Mouse (Mus musculus) frontal cortex, postnatal 14 days (tissue): ENCODE data around the gene Trip4.

Experiments used
- DNase-seq, 2 experiments: peaks; one replicate each; pipeline ENCODE4 v3.0.0; 2022; ENCODE audit warnings: low spot score in 2 of 2

Trip4 gene

DNA sequence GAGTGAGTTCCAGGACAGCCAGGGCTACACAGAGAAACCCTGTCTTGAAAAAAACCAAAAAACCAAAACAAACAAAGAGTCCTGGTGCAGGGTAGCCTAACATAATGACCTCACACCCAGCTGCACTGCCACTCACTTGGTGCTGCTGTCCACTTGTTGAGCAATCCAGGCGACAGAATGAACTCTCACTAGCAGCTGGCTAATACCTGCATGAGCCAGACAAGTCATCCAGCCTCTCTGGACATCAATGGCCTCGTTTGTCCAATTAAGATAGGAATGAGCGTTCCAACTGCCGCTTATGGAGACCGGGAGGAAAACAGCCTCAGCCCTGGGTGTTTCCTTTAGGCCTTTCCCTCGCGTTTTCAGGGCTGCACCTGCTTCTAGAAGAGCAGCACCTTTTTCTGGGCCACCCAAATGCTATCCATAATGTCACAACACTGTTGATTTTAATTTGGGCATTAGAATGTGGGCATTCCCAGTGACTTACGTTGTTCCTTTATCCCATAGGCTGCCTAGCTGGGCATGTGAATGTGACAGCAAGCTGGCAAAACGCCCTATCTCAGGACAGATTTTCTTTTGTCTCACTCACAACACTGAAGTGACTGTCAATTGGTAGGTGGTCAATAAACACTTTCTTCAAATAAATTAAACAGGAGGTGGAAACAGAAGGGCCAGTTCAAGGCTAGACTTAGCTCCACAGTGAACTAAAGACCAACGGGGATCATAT is 73.8 kb downstream of the Trip4 start:
- DNase-seq = no peak

DNA sequence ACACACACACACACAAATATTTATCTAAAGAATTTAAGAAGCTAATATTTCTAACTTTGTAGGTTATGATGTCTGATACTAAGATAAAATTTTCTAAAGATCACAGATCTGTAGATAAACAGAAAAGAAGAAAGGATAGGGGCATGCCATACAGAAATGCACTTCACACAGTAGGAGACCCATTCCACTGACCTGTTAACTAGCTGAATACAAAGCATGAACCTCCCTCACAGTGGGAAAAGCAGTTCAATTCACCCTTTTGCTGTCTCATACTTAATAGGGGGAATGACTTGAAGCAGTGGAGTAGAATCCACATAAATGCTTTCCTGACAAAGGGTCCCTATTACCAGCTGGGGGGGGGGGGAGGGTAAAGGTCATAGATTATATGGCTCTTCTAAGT is 75.0 kb downstream of the Trip4 start:
- no peak for DNase-seq

DNA sequence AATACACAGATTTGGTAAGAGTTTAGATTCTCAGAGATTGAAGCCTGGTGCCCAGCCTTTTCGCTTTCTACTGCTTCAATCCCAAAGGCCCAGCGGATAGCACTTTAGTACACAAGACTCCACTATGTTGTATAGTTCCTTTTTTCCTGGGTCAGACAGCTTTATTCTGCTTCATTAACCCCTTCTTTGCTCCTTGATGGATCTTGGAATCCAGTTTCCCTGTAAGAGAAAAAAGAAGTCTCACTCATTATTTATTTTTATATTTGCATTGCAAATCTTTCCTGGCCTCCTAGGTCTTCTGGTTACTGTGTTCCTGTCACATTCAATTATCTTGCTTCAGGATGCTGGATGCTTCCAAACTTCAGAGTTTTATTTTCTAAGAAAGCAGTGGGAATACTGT is 75.4 kb downstream of the Trip4 start:
- no peak for DNase-seq

DNA sequence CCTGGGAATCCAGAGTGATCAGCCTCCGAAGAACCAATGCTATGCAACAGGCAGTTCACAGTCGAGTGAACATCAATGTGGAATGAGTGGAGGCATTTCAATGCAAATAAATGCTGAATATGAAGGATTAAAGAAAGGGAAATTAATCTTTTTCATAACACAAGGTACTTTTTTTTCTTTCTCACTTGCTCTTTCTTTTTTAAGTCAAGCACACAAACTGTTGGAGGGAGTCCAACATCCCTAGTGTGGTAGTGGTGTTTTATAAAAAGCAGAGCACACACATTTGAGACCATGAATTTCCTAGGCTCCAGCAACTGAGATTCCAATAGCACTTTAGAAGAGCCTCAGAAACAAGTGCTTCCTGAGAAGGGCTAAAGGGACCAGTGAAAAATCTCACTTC is 76.6 kb downstream of the Trip4 start:
- no peak for DNase-seq

DNA sequence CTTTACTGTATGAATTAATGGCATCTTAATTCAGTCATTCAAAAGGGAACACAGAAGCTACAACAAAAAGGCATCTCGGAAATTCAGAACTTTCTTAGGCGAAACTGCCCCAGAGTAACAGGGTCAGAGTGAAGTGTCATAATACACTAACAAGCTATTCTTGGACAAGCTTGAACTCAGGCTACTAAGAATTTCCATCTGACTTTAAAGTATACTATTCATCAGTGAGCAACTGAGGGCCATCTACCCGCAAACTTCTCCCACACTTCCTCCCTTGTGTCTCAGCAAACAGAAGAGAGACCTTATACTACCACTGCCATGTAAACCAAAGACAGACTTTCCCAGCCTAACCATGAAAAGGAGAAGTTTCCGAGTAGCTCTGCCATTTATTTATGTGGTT is 77.4 kb downstream of the Trip4 start:
- DNase-seq = no peak

DNA sequence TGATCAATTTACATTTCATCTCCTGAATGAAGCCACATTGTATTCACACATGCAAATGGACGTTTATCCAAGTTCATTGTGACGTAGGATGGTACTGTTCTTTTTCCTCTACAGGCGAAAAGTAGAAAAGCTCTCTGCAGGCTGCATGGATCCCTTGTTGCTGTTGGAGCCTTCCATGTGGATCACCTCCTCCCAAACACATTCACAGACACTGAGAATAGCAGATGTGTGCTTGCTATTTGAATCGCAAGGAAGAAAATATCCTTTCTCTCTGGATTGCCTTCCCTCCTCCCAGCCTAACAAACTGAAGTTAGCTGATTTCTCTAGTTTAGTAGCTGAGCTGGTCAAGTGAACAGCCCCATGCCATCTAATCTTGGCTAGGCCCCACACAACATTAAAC is 78.3 kb downstream of the Trip4 start:
- DNase-seq = no peak

DNA sequence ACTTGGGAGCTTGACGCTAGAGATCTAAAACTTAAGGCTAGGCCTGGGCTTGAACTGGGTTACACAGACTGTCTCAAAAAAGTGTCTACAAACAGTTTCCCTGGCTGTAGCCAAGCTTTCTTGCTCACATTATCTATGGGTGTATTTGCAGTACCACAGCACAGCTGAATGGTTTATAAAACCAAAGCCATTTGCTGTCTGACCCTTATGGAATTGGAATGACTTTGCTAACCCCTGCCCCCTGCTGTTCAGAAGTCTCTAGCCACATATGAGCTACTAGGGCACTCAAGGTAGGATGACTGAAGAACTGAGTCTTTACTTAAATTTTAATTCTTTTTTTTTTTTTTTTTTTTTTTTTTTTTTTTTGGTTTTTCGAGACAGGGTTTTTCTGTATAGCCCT is 79.2 kb downstream of the Trip4 start:
- no peak for DNase-seq

DNA sequence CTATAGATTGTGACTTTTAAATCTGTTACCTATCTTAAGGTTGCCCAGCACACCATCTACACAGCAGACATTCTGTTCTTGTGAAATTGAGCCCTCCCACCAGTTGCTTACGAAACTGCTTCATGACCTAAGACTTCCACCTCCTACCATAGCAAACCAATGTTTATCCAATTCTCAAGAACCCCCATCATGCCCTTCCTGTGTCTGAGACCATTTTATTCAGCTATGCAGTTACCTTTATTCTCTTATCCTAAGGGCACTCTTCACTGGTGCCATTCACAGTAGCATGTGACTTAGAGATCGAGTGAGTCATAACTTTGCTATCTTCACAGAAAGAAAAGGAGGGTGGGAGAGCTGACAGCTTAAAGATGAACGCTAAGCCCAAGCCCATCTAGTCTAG is 80.1 kb downstream of the Trip4 start:
- DNase-seq = no peak

DNA sequence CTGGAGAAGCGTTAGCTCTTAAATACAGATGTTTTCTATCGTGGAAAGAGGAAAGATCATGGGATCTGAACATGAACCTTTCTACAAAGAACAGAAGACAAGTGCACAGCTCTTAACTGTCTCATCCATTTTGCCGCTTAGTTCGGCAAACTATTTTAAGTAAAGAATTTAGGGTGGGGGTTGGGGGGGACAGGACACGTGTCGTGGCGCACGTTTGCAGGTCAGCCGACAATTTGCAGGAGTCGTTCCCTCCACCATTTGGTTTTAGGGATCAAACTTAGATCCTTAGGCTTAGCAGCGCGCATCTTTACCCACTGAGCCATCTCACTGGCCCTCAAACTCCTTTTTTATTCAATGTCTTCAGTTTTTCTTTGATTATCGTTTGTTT is 80.6 kb downstream of the Trip4 start:
- no peak for DNase-seq

DNA sequence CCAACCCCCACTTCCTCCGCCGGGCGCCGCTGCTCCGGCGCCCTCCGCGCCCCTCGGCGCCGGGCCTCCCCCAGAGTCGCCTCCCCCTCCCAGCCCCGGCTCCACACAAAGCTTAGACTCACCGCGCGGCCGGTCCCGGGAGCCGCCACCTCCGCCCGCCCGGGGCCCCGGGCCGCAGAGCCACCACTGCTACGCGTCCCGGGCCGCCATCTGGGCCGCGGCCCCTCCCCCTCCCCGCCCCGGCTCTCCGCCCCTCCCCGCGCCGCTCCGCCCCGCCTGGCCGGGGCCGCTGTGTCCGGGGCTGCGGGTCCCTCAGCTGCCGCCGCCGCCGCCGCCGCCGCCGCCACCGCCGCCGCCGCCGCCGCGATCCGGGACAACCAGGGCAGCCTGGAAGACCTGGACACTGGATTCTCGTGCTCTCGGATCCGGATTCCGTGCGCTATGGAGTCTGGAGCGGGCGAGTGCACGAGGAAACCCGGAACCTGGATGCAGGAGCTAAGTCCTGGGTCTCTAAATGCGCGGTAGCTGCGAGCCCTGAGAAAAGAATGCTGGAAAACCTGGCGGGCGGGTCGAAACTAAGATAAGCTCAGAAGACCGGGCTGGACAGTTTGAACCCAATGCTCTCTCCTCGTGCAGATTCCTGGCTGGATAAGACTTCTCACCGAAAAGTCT is 81.1 kb downstream of the Trip4 start, which contains the start of gene Zfp609:
Gene Zfp609, minus strand, starts transcription at position 221 of the 672 bp plus-strand sequence.
- peak; percentile 88 for DNase-seq

DNA sequence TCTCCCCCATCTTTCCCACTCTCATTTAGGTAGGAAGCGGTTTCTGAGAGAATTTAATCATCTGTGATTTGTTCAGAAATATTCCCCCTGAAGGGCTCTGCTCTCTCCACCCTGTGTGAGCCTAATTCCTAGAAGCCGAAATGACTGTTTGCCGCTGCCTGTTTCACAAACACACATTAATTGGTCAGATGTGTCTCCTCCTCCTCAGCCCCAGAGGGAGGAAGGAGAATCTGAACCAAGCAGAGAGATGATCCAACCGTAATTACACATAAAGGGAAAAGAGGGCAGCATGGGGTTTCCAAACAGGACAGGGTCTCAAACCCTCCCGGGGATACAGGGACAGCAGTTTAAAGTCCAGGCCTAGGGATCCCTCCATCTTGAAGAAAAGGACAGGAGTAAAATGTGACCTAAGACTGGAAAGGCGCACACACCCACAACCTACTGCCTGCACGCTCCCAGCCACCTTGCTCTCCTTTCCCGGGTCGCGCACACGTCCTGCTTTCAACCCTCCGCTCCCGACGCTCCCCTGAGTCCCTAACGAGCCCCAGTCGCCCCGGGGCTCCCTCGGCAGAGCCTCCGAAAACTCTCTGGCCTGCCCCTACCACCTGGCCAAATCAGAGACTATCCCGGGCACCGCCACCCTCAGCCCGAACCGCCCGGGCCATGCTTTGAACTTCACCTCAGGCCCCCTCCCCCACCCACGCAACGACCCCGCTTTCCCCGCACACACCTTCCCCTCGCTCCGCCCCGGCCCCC is 81.8 kb downstream of the Trip4 start:
- DNase-seq = peak; percentile 10 to 28

DNA sequence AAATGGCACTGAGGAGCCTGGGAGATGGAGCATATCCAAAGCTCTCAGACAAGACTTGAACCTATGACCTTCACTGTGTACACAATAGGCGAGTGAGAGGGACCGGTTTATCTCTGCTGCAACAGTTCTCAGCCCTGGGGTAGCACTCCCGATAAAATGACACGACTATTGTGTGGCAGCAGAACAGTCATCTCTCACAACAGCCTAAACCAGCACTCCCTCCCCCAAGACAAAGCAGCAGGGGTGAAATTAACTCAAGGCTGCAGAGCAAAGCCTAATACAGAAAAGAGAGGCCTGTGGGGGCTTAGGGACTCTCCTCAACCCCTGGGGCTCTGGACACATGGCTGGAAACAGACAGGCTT is 82.4 kb downstream of the Trip4 start:
- DNase-seq = no peak

DNA sequence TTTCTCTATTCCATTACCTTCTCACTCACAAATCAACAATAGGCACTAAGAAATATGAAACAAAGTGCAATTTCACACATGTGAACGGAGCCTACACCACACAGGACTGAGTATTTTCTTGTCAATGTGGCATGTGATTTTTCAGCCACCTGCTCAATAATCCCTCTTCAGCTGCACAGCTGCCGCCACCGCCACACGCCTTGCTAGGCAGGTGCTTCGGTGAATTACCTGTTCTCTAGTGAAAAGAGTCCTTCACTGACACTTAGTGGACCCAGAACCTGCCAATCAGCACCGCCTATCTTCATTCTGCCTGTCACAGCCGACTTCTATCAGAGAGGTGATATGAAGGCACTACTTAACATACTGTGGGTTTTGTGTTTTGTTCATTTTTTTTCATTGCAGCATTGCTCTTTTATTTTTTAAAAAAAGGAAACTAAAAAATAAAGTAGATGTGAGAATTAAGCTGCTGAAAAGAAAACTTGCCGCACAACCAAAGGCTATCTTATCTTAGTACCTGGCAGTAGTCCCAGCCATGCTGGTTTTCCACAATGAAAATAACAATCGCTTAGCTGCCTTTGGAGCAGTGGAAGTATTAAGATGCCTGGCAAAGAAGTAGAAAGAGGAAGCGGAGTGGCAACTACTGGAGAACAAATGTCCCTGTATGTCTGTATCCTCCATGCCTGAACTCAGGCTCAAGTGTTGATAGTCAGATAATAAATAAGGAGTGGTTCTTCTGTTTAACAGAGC is 84.7 kb downstream of the Trip4 start:
- DNase-seq = no peak

DNA sequence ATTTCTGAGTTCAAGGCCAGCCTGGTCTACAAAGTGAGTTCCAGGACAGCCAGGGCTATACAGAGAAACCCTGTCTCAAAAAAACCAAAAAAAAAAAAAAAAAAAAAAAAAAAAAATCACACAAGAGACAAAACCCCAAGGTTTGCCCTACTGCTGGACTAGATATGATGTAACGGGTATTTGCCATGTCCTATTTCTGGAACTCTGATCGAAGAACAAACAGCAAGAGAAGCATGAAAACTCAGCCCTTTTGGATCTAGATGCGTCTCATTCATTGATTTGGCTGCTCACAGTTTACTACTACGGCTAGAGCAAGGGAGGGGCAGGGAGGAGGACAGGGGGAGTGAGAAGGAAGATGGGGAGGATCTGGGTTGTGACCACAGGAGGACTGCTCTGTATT is 86.6 kb downstream of the Trip4 start:
- no peak for DNase-seq

DNA sequence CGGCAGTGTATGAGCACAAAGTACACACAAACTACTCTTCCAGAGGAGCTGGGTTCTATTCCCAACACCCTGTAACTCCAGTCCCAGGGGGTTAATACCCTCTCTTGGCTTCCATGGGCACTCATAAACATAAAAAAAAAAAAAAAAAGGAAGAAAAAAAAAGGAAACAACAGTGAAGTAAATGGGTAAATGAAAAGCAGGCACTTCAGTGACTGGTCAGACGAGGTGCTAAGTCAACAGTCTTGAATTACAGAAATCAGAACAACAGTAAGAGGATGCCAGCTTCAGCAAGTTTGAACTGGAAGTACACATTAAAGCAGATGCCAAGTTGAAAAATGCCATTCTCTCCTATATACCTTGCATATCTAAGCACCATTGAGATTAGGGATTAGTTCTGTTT is 88.3 kb downstream of the Trip4 start:
- no peak for DNase-seq

DNA sequence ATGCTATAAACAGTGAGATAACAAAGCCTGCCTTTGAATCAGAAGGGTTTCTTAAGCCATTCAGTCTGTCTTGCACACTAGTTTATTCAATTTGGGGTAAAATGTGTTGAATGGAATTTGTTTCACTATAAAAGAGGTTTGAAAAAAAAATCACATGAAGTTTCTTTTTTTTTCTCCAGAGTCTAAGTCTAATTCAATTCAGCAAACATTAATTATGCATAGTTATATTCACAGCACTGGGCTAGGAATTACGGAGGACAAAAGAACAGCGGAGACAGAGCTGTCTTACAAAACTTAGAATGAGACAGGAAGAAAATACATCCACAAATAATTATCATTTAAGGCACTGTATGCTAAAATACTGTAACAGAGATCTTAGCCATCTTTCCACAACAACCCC is 90.2 kb downstream of the Trip4 start:
- no peak for DNase-seq

DNA sequence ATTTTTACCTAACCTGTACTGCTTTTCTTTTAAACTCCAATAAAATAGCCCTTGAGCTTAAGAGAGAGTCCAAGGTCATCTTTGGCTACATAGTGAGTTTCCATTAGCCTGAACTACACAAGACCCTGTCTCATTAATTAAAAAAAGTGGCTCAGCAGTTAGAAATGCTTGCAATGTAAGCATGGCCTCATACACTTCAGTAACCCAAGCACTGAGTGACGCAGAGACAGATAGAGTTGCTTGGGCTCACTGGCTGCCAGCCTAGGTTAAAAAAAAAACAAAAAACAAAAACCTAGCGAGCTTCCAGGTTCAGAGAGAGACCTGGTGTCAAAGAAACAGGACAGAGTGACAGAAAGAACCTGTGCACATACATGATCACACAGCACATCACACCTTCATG is 95.8 kb downstream of the Trip4 start:
- no peak for DNase-seq

DNA sequence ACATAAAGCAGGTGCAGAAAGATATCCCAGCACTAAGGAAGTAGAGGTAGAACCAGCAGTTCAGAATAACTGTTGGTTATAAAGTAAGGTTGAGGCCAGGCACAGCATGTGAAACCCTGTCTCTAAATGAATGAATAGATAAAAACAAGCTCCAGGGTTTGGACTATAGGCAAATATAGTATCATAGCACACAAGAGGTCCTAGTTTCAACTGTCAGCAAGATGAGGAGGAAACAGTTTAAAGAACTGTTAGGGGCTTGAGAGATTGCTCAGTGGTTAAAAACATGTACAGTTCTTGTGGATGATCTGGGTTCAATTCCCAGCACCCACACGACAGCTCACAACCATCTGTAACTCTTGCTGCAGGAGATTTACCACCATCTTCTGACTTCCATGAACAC is 96.8 kb downstream of the Trip4 start:
- DNase-seq = no peak

DNA sequence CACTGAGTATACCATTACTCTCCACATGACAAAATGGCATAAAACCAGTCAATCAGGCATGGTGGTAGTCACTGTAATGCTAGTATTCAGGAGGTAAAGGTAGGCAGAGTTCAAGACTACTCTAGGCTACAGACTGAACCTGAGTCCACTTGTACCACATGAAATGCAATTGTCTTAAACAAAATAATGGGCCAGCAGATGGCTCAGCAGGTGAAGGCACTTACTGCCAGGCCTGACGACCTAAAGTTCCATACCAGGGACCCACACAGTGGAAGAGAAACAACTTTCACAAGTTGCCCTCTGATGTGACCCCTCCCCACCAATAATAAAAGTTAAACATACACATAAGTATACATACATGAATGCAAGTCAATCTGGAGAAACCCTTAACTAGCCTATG is 100.8 kb downstream of the Trip4 start:
- no peak for DNase-seq

DNA sequence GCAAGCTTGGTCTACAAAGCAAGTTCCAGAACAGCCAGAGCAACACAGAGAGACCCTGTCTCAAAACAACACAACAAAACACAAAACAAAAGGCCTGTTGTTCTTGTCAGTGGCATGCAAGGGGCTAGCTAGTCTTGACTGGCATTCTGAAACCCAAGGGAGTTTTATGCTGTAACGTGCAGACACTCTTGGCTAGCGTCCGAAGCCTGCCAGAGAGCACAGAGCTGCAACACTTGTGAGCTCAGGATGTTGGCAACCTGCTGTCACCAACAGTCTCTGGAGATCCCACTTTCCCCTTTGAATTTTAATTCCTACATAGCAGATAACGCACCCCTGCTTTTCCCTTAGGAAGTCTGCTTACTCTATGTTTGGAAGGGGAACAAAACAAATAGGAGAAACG is 101.3 kb downstream of the Trip4 start:
- DNase-seq = no peak

DNA sequence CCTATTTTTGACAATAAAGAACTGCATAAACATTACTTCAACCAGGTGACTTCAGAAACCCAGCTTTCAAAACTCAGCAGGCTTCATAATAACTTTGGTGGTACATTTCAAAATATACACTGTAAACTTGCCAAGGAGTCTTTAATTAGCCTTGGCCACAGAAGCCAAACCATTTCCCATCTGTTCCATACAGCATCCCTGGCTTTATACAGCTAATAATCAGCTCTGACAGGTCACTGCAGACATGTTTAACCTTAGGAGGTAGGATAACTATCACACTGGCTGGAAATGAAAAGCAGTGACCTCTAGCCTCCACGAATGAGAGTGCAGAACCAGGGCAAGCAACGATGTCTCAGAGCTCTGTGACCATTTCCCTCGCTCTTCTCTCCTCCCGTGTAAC is 108.8 kb downstream of the Trip4 start:
- no peak for DNase-seq

DNA sequence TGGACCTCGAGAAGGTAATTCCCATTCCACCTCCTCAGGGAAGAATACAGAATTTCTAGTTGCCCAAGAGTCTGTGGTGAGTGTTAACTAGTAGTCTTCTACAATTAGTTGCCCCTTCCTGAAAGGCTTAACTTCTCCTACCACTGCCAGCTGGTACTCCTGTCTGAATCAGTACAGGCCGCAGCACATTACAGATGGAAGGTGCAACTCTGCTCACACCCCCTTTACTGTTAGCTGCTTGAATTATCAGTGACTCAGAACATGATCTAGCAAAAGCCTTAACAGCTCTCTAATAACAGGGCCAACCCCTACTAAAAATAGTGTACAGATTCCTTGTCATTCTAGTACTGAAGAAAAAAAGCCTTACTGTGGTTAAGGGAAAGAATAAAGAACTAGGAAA is 112.9 kb downstream of the Trip4 start:
- no peak for DNase-seq
